Mouse (Mus musculus) adrenal gland, adult 18-20 months (tissue): Measurements from ENCODE around the gene March10. TPM values are rescaled to one million over a fixed set of nuclear protein-coding genes. Genes with fewer than 3 reads are reported as not detected.

Source experiments
- DNase-seq, 2 experiments: peaks; one replicate each; pipeline ENCODE4 v3.0.0; 2021 to 2022; ENCODE audit warnings: low spot score in 2 of 2
- long read RNA-seq, 2 experiments: library from polyadenylated mRNA; stranded (forward); transcript quantifications; one replicate each; pipeline ENCODE4 v2.0.0; 2021
- total RNA-seq, 2 experiments: library from RNA; stranded (reverse); gene quantifications; 1 replicate in 1 of 2; 2 replicates in 1 of 2; pipeline ENCODE4 v1.2.3; 2021

March10 gene
- total RNA-seq = not detected
- long read RNA-seq, experiment 1 = 0 reads
- long read RNA-seq, experiment 2 = 0 reads

GRCm38 (mm10) chr11:105456497-105456907 lies at the start of gene March10:
Gene March10 (minus strand): TSS chr11:105456735.
- no peak for DNase-seq

DNA sequence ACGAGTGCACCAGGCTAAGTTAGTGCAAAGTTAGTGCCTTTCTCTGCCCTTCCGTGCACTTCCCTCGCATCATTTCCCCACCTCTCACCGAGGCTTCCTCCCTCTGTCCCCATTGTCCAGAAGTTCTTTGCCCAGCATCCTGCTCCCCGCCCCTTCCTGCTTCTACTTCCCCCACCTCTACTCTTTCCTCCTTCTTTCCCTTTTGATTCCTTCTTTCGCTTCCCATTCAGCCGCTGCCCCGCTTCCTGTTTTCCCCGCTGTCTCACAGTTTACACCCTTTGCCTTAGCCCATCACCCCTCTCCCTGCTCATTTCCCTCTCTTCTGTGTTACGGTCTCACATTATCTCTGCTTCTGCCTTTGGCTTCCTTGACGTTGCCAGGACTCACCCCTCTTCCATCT lies 49.8 kb upstream of the March10 start:
- DNase-seq = no peak

DNA sequence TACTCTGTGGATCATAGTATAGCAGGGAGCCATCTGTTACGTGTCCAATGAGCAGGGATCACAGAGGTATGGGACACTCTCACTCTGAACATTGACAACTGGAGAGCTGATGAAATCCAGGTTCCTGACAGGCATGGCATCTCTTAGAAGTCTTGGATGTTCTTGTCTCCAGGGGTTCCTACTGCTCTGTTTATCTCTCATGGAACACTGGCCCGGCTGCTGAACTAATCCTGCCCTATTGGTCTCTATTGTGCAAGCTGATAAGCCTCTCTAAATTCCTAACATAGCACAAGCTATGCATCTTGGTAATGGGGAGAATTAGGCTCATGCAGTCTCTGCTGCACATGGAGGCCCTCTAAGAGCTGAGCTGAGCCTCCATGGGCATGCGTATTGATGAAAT lies 48.5 kb upstream of the March10 start:
- no peak for DNase-seq

DNA sequence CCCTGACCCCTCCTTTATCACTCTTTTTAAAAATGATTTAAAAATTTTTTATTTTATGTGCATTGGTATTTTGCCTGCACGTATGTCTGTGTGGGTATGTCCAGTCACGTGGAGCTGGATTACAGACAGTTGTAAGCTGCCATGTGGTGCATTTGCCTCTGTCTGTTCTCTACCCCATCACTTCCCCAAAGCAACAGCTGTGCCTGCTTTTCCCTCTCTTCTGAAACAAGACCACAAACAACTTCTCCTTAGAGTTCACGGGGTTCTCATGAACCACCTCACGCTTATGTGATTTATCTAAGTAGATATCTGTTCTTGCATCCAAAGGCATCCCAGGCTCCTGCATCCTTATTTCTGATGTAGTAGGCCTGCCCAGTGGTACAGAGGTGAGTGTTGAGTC lies 45.8 kb upstream of the March10 start:
- no peak for DNase-seq

DNA sequence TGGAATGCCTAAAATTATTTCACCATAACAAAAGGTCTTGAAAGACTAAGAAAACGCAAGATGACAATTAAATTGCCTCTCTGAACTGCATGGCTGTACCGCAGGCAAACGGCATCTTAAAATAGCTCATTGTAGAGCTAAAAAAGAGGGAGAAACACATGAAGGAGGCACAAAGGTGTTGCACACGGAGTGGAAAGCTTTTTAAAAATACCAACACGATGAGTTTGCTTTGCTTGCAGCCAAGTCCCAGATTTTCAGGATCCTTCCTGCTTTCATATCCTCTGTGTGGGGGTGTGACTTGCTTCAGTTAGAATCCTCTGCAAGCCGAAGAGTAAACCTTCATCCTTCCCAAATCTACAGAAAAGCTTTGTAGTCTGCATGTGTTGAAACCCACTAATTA lies 41.0 kb upstream of the March10 start:
- DNase-seq = no peak

DNA sequence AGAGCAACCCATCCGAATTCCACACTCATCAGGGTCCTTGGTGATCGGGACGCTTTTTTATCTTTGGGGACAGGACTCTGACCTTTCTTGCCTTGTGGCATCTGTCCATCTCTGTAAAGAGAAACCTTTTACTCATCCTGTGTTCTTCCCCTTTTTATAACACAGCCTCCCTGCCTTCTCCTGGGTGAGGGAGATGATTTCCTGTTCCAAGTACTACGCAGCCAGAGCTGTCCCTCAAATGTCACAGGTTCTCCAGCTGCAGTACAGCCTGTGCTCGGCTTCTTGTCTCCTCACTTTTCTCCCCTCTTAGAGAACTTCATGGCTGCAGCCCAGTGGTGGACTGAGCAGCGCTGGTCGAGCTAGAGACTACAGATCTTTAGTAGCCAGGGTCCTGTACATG lies 40.1 kb upstream of the March10 start:
- no peak for DNase-seq

- DNase-seq = no peak
These were observed 39.2 kb upstream of the March10 start for GRCm38 (mm10) chr11:105495591-105496270.

GRCm38 (mm10) chr11:105494786-105495369 lies 38.3 kb upstream of the March10 start:
- no peak for DNase-seq

- DNase-seq = no peak
These were observed 35.9 kb upstream of the March10 start for GRCm38 (mm10) chr11:105492392-105492791.

GRCm38 (mm10) chr11:105490971-105491370 lies 34.4 kb upstream of the March10 start:
- DNase-seq = no peak

DNA sequence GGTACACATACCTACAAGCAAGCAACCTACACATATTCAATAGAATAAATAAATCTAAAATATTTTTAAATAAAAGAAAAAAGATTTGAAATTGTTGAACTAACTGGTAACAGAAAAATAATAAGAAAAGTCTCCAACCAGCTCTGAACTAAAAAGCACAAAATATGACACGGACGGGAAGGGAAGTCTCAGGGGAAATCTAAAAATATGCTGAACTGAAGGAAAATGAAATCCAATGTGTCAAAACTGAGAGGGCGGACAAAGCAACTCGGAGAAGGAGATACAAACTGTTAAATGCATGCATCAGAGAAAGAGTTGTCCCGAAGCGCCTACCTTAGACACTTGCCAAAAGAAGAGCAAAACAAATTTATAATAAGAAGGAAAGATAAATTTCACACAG lies 28.9 kb upstream of the March10 start:
- no peak for DNase-seq

DNA sequence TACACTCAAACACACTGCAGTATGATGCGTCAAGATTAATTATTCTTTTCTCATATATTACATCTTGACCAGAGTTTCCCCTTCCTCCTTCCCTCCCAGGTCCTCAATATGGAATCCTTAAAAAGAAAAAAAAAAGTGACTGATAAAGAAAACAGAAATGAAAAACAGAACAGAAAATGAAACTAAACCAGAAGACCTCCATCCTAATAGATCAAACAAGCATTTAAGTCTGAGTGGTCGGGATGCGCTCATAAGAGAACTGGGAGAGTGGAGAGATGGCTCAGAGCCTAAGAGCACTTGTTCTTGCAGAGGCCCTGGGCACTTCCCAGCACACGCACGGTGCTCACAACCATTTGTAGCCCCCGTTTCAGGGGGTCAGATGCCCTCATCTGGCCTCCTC lies 28.5 kb upstream of the March10 start:
- no peak for DNase-seq

DNA sequence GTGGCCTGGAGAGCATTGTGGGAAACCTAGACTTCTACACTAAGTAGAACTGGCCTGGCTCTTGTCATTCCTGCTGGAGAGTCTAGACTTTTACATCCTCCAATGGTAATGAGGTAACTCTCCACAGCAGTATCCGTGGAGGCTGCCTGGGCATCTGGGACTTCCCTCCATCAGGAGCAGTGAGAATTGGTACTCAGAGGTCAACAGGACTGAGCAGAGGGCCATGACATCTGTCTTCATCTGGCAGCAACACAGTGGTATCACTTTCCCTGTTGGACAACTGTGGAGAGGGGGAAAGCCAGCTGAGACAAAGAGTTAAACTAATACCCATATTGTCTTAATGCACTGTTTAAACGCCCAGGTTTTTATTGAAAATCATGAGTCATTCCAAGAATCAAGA lies 26.2 kb upstream of the March10 start:
- no peak for DNase-seq

GRCm38 (mm10) chr11:105474746-105475145 lies 18.2 kb upstream of the March10 start:
- no peak for DNase-seq

GRCm38 (mm10) chr11:105474352-105474736 lies 17.8 kb upstream of the March10 start:
- no peak for DNase-seq

DNA sequence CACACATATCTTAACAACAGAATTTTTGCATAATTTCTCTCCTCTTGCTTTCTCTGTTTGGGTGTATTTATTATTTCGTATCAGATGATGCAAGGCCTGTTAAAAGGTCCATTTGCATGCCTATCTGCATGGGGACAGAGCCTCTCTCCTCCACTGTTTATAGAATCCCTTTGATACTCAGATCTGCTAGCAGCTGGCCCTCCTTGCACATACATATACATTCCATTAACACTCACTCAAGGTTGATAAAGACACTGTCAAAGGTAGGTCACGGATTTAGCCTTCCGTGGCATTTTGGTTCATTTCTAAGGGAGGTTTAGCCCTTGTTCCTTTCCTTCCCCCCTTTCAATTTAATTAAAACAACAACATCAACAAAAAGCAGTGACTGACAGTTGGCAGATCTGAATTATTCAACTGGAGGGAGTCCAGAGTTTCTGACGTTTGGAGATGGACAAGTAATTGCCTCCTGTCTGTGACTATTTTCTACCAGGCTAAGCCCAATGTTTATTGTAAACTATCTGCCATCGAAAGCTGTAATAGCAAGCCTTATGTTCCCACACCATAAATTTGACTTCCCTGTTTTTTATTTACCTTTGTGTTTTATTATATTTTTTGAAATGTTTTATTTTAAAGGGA lies 17.3 kb upstream of the March10 start:
- no peak for DNase-seq

GRCm38 (mm10) chr11:105472610-105473009 lies 16.1 kb upstream of the March10 start:
- no peak for DNase-seq

DNA sequence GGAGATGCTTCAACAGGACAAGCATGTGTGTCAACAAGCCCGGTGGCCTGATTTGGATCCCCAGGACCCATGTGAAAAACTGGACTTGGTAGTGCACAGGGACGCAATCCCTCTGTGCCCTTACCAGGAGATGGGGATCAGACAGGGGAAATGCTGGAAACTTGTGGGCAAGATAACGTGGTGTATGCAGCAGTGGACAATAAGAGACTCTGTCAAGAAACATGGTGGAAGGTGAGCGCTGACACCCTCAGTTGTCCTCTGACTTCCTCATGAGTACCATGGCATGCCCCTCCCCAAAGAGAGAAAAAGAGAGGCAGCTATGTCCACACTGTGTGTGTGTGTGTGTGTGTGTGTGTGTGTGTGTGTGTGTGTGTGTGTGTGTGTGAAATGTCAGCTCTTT lies 14.4 kb upstream of the March10 start:
- no peak for DNase-seq

GRCm38 (mm10) chr11:105469561-105469960 lies 13.0 kb upstream of the March10 start:
- no peak for DNase-seq

- no peak for DNase-seq
These were observed 12.6 kb upstream of the March10 start for GRCm38 (mm10) chr11:105469091-105469507.

GRCm38 (mm10) chr11:105468436-105468835 lies 11.9 kb upstream of the March10 start:
- DNase-seq = no peak

DNA sequence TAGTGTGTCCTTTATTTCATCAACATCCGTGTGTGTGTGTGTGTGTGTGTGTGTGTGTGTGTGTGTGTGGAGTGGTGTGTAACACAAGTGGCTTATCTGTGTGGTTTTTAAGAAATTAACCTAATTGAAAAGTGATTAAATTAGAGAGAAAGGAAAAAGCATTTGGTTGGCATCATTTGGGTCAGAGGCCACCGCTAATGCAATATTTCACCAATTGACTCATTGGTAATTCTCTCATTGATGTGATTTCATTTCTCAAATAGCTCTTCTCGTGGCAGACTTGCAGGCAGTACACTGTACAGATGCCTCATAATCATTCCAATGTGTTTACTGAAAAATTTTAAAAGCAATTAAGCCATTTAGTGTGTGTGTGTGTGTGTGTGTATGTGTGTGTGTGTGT lies 11.3 kb upstream of the March10 start:
- DNase-seq = no peak

DNA sequence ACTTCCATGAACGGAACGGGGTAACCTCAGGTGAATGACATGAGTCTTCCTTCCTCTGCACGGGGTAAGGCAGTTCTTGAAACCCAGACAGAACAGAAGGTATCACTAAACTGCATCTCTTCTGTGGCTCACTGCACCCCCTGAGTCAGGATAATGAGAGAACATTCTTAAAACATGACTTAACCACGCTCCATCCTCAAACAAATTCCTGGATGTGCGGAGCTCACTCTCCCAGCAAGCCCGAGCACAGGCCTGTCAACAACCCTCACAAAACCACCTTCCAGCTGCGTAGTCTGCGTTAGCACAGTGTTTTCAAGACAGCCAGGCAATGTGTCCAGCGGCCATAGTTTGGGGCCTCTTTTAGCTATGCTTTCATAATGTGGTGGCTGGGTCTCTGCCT lies 10.7 kb upstream of the March10 start:
- DNase-seq = no peak
